Mouse (Mus musculus): Measurements from ENCODE around the gene Uts2.

The Uts2 gene

DNA sequence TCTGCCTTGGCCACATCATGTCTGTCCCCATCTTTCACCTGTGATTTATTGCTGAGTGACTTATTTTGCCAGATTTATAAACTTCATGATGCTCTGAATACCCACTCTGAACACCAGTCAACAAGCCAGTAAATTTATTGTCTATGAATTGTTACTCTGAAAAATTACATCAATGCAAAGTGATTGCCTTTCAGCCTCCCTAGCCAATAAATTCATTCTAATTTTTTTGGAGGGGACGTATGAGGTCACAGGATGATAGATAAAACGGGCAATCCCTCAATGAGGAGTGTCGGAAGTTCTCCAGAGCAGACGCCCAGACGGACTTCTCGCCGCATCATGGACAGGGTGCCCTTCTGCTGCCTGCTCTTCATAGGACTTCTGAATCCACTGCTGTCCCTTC lies at the start of gene Uts2:
Gene Uts2 (plus strand): TSS at position 301 of the 400 bp plus-strand sequence.
- no peak for DNase-seq (ENCODE audit: low read depth)

- no peak for DNase-seq (ENCODE audit: low read depth)
Observed at GRCm38 (mm10) chr4:150950972-150951371, 45.9 kb upstream of the Uts2 start.

DNA sequence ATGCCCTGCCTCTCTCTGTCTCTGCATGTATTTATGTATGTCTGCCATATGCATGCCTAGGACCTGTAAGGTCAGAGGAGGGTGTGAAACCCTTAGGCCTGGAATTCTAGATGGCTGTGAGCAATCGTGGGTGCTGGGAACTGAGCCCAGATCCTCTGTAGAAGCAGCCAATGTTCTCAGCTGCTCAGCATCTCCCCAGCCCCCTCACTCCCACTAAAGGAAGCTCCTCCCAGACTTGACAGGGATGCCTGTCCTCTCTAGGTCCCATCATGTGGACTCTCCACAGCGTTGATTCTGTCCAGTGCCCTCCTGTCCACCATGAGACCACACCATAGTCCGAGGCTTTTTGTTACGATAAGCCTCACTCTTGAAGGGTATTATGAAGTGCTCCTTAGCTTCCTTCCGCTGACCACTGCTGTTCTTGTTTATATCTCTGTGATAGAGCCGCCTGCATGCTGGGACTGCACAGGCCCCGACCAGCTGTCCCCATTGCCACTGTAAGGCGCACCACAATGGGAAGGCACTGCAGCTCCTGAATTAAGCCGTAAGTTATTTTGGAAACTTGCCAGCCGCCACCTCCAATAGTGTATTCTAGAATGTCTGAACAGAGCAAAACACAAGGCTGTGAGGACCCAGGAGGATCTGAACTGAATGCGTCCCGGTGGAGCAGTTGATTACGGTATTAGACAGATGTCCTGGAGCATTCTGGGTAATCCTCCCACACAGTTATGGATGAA lies 40.4 kb upstream of the Uts2 start:
- DNase-seq (ENCODE audit: low read depth): no peak

GRCm38 (mm10) chr4:150957106-150957458 lies 39.8 kb upstream of the Uts2 start:
- DNase-seq (ENCODE audit: low read depth): no peak

DNA sequence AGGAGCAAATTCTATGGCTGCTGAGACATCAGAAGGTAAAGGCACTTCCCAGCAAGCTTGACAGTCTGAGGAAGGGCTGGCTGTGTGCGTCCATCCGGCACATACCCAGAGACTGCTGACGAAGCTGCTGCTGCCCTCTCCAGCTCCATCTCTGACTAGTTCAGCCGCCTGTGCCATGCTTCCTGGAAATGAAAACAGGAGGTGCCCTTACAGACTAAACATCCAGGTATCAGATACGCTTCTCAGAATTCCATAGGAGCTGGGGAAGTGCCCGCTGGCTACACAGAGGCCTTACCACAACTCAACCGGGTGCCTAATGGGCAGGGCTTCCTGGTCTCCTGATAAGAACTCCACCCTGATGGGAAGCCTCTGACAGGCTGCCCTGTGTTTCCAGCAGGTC lies 38.4 kb upstream of the Uts2 start:
- DNase-seq (ENCODE audit: low read depth): no peak

- DNase-seq (ENCODE audit: low read depth): no peak
Observed at GRCm38 (mm10) chr4:150962231-150962630, 34.7 kb upstream of the Uts2 start.

DNA sequence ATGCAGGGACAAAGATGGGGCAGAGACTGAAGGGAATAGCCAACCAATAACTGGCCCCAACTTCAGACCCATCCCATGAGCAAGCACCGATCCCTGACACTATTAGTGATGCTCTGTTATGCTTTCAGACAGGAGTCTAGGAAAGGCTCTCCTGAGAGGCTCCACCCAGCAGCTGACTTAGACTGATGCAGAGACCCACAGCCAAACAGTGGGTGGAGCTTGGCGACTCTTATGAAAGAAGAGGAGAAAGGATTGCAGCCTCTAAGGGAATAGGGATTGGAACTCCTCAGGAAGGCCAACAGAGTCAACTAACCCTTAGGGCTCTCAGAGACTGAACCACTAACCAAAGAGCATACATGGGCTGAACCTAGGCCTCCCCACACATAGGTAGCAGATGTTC lies 33.2 kb upstream of the Uts2 start:
- DNase-seq (ENCODE audit: low read depth): no peak

DNA sequence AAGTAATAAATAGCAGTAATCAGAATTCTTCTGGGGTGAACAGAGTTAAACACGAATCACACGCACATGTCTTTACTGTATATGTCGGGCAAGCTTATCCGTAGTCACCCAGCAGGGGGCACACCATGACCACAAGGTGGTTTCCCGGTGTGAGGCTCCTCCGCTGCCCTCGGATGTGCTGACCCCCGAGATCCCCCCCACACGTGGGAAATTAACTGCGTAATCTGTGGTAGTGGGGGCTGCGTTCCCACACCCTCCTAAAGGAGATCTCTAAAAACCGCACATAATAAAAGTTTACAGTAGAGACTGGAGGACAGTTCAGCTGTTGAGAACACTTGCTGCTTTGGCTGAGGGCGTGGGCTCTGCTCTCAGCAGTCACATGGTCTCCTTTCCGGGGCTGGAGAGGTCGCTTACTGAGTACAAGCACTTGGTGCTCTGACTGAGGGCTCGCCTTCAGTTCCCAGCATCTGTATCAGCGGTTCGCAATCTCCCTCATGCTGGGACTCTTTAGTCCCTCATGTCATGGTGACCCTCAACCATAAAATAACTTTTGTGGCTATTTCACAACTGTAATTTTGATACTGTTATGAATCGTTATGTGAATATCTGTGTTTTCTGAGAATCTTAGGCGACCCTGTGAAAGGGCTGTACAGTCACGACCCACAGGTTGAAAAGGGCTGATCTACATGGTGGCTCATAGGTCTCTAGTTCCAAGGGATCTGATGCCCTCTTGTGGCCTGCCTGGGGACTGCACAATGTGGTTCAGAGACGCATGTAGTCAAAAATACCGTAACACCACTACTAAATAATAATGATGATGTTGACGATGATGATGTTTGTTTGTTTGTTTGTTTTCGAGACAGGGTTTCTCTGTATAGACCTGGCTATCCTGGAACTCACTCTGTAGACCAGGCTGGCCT lies 32.0 kb upstream of the Uts2 start:
- peak; percentile 79 for DNase-seq (ENCODE audit: low read depth)

DNA sequence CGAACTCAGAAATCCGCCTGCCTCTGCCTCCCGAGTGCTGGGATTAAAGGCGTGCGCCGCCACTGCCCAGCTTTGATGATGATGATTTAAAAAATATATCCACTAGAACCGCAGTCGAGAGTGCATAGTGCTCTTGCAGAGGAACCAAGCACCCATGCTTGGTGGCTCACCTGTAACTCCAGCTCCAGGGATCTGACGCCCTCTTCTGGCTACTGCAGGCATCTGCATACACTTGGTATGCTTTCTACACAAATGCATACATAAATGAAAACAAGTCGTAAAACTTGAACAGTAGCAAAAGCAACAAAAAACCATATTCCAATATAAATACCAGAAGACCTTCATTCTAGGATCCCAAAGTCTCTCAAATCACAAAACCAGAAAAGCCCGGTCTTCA lies 31.3 kb upstream of the Uts2 start:
- DNase-seq (ENCODE audit: low read depth): no peak

DNA sequence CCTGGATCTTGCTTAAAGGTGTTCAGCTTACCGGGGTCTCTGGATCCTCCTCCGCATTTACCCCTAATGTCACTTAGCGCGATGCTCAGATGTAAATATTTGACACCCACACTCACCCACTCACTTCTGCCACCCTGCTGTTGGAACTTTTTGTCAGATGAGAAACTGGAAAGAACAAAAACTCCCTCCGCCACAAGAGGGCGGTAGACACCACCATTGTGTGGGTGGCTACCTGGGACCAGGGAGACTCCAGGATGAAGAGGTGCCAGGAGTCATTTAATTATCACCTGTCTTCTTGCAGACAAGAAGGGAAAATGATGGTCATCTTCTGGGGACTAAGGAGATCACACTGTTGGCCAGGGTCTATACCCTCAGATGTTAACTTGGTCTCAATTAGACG lies 30.3 kb upstream of the Uts2 start:
- DNase-seq (ENCODE audit: low read depth): peak; percentile 43

GRCm38 (mm10) chr4:150968956-150969355 lies 27.9 kb upstream of the Uts2 start:
- DNase-seq (ENCODE audit: low read depth): no peak

- DNase-seq (ENCODE audit: low read depth): no peak
Observed at GRCm38 (mm10) chr4:150973264-150973663, 23.6 kb upstream of the Uts2 start.

- DNase-seq (ENCODE audit: low read depth): no peak
Observed at GRCm38 (mm10) chr4:150975145-150975544, 21.8 kb upstream of the Uts2 start.

DNA sequence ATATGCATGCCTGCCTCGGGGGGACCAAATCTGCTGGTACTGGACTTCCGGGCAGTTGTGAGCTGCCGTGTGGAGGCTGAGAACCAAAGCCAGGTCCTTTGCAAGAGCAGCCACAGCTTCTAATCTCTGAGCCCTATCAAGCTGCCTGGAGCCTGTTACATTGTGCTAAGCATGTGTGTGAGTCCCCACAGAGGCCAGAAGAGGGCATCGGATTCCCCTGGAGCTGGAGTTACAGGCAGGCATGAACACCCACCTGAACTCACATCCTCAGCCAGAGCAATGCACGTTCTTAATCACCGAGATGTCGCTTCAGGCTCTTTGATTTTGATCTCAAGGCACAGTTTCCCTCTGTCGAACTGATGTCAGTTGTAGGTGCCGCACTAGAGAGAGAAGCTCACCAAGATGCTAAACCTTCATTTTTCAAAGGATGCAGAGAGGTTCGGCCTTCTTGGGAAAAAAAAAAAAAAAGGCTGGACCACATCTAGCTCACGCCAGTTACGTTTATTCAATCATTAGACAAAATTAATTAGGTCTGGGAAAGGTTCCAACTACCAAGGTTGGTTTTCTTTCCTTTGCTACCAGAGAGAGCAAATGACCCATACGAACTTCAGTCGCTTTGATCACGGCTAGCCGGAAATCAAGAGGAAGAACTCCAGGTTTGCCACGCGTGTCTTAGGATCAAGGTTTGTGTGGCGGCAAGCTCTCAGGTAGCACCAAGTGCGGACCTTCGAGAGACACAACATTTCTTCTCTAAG lies 18.6 kb upstream of the Uts2 start:
- DNase-seq (ENCODE audit: low read depth): no peak

- DNase-seq (ENCODE audit: low read depth): no peak
Observed at GRCm38 (mm10) chr4:150979455-150979854, 17.4 kb upstream of the Uts2 start.

DNA sequence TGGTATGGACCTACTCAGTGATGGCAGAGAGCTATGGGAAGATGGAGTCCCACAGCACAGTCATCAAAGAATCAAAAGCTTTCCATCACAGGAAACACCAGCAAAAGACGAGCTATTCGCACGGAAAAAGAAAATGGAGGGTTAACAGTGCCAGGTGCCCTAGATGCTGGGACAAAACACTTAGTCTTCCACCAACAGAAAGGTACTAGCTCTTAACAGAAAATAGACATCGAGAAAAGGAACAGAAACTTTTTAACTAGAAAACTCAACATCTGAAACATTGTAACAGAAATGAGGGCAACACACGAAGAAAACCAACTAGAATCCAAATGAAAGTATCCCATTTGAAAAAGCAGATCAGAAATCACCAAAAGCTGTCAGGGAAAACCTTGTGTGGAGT lies 16.7 kb upstream of the Uts2 start:
- DNase-seq (ENCODE audit: low read depth): no peak

GRCm38 (mm10) chr4:150990148-150990547 lies 6.7 kb upstream of the Uts2 start:
- DNase-seq (ENCODE audit: low read depth): peak; percentile 11

GRCm38 (mm10) chr4:150998626-150999025 lies 1.7 kb downstream of the Uts2 start:
- DNase-seq (ENCODE audit: low read depth): no peak

GRCm38 (mm10) chr4:151001397-151001796 lies 4.5 kb downstream of the Uts2 start:
- no peak for DNase-seq (ENCODE audit: low read depth)

- no peak for DNase-seq (ENCODE audit: low read depth)
Observed at GRCm38 (mm10) chr4:151005656-151006318, 8.9 kb downstream of the Uts2 start.

- DNase-seq (ENCODE audit: low read depth): peak; percentile 23
Observed at GRCm38 (mm10) chr4:151006945-151007344, 10.0 kb downstream of the Uts2 start.

DNA sequence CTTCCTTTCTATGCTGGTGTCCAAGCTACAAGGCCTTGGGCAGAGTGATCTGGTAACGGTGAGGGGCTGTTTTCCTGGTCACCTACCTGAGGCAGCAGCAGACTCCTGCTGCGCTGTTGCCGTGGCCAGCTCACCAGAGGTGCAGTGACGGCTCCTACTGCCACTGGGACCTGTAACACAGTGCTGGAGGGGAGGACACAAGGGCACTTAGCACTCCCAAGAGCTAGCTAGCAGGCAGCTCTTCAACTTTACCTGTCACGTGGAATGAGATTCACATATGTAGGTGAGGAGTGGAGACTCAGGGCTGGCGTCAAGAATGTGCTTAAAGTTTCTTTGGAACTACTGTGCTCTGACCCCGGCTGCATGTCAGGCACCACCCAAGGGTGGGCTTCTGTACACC lies 13.4 kb downstream of the Uts2 start:
- no peak for DNase-seq (ENCODE audit: low read depth)

All from c-Kit-positive CD71-positive TER-119-negative erythroid progenitor cells, embryonic 14.5 days (primary cell).